Mouse (Mus musculus) megakaryocyte, adult 5-6 weeks (primary cell): ENCODE results near the gene Mroh7. TPM values are rescaled to one million over a fixed set of nuclear protein-coding genes. Genes with fewer than 3 reads are reported as not detected.
A peak's percentile ranks its signal among the peaks of the same experiment; 100 is the strongest.

Experiments used
- ATAC-seq: 2 replicates; pipeline ENCODE4 v1.8.0; 2016; ENCODE audit warnings: mild to moderate bottlenecking, inconsistent platforms; ENCODE audit not compliant: poor library complexity, severe bottlenecking
- total RNA-seq, 2 experiments: library from RNA; stranded (forward) in 1 of 2; stranded (reverse) in 1 of 2; fragments of 153-499, 151-499 nt in 1 of 2; fragments of 221-1000, 200-1000 nt in 1 of 2; gene quantifications; 2 replicates each; pipeline versions ENCODE4 v1.2.3 to v1.2.4; 2015 to 2017

Gene Mroh7
- total RNA-seq, 2 experiments from 2014 or later: 0.13 TPM; not detected in 1

DNA sequence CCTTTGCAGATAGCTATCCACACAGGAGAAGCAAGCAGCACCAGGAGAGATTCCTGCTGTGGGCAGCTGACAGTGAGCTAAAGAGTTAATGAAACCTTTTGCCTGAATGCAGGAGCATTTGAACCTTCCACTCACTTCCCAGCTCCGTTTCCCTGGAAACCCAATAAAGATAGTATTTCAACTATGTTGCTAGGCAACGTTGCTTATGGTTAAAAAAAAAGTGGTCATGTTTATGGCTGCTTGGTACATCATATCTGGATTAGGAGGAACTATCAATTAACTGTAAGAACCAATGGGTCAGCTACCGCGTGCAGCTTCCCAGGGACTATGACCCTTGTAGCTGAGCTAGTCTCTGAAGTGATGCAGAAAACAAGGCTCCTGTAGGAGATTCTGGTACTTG lies 29.9 kb downstream of the Mroh7 start:
- no peak for ATAC-seq

DNA sequence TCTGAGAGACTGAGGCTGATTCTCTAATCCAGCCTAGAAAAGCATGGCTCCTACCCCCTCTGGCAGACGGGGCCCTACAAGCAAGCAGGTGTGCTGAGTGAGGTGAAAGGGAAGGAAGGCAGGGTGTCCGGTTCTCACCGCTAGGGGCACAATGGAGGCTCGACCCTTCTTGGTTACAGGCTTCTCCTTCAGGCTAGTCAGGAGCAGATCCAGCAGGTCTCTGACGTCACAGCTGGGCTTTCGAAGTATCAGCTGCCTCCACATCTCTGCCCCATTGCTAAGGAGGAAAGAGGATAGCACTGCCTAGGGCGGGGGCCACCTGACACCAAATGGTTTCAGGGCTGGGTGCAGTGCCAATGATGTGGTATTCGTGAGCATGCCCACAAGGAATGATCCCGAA lies 30.7 kb downstream of the Mroh7 start:
- ATAC-seq: peak; percentile 45; the same call in 1 of the 2 replicates

DNA sequence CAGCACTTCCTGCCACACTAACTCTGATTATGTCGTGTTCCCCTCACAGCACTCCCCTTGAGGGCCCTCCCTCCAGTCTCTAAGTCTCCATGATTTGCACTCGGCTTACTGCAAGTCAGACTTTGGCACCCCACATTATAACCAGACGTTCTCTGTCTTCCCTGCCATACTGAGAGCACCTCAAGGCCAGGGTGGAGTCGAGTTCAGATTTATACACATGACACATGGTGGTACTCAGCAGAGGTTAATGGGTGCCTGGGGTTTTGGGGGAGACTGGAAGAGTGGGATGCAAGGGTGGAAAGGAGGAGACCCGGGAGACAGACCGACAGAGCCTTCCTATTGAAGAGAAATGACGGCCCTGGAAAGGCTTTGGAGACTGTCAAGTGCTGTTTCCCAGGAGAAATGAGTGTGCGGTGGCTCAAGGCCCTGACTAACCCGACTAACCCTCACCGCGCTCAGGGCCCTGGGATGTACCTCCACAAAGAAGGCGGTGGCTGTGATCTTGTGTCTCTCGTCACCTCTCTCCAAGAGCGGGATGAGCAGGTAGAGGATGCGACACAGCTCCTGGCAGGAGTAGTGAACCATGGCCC lies 36.8 kb downstream of the Mroh7 start:
- ATAC-seq: no peak

DNA sequence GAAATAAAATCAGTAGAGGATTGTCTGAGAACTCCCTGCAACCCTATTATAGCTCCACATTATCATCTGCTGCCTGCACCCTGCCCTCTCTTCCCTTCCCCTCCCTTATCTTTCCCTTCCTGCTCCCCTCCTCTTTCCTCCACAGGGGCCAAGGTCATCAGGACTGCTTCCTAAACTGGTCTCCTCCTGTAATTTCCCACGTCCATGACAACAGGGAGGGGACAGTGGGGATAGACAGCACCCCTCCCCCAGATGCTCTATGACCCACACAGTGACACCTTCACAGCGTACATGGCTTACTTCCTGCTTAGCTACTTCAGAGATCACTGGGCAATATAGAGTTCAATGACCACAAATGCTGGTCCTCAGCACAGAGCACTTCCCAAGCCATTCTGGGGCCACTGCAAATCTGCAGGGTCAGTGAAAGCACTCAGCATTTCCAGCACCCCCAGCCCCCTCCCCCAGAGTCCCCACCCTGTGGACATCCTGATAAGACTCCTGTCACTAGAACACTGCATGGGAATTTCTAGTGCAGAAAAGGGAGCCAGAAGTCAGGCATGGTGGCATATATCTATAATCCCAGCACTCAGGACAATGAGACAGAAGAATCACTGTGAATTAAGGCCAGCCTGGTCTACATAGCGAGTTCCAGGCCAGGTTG lies 42.0 kb downstream of the Mroh7 start:
- ATAC-seq: no peak

DNA sequence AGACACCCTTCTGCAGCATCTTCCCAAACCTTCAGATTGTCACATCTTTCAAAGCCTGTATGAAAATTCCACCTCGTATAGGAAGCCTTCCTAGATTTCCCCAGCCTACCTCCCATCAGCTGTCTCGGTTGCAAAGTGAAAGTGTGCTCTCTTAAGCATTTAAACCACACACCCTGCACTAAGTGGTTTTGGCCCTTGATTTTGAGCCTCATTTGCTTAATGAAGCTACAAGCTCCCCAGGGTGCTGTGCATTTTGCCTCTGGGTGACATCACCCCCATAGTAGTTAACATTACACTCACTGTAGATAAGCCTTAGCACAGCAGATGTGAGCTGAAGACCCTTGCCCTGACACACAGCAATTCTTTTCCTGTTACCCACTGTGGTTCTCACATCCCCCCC lies 49.8 kb downstream of the Mroh7 start:
- ATAC-seq: no peak

DNA sequence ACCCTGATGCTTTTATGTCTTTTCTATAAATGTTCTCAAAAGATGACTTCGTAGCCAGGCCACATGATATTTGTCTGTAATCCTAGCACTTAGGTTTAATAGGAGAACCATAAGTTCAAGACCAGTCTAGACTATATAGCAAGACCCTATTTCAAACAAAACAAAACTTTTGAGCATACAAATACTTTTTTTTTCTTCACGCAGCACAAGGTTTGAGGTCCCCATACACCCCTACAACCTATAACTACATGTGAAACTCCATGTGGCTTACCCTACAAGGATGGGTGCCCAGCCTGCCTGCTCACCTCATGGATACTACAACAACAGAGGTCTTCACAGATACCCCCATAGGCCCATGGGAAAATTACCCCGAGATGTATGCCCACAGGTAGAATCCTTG lies 51.6 kb downstream of the Mroh7 start:
- no peak for ATAC-seq

DNA sequence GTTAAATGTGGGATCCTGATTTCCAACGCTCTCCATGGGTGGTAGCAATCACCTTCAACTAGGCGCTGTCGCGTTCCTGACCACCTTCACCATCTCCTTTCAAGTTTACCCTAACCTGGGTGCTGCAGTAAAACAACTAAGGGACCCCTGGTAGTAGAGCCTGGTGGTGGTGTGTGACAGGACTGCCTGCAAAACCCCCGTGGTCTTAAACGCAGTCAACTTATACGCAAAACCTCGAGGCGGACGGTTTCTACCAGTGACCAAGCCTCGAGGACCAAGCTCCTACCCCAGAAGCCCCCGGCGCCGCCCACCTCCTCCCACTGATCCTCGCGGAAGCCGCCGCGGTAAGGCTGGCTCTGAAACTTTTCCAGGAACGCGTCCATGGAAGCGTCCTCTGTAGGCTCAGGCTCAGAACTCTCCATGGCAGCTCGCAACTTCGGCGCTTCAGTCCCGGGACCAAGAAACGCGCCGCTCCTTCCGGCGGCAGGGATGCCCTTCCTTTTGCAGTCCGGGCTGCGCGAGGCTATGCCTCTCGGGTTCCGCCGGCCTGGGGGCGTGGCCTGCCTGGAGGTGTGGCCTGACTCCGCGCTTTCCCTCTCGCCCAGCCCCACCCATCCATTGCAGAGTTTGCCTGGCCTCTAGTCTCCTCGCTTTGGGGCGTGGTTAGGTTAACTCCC lies 52.1 kb downstream of the Mroh7 start, which contains the start of gene Ttc4:
Ttc4 (minus strand) TSS at position 503 of the 677 bp plus-strand sequence.
- peak; percentile 99 for ATAC-seq

DNA sequence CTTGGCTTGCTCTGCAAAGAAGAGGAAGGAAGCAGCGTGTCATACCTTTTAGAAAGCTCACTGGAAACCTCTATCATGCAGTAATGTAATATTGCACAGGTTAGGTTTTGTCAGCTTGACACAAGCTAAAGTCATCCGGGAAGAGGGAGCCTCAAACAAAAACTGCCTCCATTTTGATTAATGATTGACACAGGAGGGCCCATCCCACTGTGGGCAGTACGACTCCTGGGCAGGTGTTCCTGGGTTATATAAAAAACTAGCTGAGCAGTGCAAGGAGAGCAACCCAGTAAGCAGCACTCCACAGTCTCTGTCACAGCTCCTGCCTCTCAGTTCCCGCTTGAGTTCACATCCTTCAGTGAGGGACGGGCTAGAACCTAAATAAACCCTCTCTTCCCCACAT lies 54.0 kb downstream of the Mroh7 start:
- no peak for ATAC-seq

DNA sequence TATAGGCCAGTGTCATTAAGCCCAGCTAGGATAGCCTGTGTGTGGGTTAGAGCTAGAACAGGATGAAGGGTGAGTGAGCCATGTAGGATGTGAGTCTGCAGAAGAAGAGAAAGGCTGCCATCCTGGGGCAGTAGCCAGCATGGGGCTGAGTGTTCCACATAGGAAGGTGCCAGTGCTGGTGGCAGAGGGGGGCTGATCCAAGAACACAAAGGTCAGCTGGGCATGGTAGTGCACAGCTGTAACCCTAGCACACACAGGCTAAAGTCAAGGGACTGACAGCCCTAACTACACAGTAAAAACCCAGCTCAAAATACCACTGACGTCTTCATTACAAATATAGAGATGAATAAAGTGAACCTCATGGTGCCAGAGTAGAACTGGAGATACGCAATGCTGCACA lies 64.2 kb downstream of the Mroh7 start:
- no peak for ATAC-seq

DNA sequence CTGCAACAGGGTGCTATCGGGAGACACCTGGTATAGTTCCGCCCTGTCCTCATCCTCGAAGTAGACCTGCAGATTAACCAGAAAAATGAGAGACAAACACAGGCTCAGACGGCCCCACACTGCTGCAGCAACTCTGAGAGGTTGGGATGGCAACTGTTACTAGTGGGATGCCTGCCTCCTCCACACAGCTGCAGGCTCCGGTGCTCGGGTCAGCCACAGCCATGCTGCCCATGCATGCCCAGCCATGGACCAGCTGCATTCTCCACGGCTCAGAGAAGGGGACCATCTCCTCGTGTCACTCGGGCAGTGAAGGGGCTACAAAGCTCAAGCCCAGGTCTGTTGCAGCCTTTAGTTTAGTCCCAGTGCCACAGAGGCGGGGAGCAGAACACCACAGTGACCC lies 65.1 kb downstream of the Mroh7 start:
- no peak for ATAC-seq

DNA sequence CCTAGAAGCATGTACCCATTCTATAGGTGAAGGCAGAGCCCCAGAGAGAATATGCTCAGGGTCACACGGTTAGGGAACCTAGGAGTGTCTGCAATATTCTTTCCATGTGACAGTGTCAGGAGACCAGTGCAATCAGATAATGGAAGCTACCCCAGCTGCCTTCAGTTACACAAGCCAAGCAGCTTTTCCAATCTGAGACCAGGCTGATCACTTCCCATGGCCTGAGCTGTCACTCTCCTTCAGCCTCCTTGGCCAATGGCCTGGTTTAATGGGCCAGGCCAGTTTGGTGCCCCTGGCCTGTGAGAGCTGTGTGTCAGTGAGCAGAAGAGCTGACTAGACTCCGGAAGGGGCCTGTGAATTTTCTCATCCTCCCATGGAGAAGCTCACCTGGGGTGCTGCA lies 65.5 kb downstream of the Mroh7 start:
- no peak for ATAC-seq

DNA sequence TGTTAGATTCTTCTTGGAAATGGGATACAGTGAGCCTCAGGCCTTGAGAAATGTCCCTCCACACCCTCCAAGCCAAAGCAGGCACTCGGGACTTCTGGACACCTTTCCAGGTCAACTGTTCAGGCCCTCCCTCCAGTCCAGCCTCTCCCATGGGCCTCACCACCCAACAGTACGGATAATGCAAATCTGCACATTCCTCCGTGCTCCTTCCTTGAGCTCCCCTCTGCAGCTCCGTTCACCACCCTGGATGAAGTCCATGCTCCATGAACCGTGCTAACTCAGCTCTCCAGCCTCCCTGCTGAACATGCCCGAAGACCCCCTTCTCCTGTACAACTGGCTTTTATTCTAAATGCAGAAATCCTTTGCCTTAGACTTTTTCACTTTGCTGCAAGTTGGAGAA lies 66.0 kb downstream of the Mroh7 start:
- ATAC-seq: no peak

DNA sequence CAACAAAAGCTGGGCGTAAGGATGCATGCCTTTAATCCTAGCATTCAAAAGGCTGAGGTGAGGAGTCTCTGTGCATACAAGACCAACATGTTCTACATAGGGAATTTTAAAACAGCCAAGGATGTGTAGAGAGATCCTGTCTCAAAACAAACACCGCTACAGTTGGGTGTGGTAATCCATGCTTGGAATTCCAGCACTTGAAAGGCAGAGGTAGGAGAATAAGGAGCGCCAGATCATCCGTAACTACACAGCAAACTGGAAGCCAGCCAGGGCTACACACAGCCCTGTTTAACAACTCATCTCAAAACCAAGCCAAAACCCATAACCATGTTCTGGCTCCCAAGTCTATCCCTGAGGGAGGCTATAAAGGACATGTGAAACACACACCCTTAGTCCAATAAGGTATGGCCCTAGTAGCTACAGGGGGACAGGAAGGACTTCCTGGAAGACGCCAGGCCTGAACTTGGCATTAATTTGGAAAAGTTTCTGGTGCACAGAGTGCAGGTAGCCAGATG lies 66.7 kb downstream of the Mroh7 start:
- ATAC-seq: no peak

DNA sequence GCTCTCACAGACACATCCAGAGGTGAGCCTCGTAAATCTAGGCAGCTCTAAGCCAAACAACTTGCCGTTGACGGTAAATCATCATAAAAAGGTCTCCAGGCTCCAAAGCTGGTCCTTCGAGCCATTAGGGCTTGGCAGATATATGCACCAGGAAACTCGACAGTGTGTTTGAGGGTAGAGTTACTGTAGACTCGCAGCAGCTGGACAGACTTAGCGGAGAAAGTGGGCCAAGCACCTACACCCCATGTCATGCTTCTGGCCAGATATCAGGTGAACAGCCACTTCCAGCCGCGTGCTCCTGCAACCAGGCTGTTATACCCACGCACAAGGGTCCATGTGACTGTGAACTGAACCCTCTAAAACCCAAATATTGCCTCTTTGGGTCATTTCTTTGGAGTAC lies 75.0 kb downstream of the Mroh7 start:
- no peak for ATAC-seq

DNA sequence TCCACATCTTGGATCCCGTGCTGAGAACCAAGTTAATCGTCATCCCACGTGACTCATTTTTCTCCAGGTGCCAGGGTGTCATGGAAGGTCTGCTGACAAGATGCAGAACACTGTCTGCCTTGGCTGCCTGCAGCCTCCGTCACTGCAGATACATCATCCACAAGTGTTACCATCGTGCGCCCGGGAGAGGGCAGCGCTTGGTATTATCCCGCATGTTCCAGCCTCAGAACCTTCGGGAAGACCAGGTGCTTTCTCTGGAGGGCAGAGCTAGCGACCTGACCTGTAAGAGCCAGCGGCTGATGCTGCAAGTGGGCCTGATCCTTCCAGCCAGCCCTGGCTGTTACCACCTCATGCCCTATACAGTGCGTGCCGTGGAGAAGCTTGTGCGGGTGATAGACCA lies 77.7 kb downstream of the Mroh7 start:
- no peak for ATAC-seq

DNA sequence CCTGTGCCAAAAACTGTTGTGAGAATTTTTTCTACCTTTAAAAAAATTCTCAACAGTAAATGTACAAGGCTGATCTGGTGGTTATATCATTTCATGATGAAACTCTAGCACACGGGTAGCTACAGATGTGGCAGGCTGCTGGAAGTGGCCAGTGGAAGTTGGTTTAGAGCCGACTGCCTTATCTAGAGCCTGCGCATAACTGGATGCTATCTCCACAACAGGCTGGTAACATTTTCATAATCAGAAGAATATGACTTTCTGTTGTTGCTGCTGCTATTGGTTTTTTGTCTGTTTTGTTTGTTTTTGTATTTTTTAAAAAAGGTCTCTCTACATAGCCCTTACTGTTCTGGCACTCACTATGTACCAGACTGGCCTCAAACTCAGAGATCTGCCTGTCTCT lies 78.2 kb downstream of the Mroh7 start:
- no peak for ATAC-seq

DNA sequence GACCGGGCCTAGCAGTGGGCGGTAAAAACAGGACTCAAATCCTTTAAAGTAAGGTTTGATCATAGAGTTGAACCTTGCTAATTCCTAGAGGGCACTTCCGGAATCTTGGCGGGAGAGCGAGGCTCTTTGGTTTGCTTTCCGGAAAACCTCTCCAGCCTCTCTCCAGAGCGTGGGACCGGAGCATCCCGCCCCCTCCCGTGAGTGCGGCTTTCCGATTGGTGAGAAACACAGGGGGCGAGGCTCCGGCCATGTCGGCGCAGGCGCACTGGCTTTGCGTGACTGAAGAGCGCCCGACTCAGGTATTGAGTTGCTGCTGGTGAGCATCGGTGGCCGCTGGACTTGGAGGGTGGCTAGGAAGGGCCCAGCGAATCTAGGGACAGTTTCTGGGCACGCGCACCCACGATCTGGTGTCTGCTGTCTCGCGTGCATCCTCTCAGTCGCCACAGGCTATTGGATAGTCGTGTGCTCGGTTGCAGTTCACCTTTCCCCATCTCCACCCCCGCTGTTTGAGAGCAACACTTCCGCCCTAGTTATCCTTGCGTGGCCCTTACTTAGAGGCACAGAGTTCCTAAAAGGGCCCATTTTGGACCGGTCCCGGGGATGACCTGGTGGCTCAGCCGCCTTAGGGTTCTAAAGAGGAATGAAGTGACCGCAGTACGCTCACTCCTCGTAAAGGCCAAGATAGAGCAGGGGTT lies 79.7 kb downstream of the Mroh7 start, which contains the start of gene Pars2:
Pars2 (plus strand) TSS at position 237 of the 695 bp plus-strand sequence.
- peak; percentile 99 for ATAC-seq

DNA sequence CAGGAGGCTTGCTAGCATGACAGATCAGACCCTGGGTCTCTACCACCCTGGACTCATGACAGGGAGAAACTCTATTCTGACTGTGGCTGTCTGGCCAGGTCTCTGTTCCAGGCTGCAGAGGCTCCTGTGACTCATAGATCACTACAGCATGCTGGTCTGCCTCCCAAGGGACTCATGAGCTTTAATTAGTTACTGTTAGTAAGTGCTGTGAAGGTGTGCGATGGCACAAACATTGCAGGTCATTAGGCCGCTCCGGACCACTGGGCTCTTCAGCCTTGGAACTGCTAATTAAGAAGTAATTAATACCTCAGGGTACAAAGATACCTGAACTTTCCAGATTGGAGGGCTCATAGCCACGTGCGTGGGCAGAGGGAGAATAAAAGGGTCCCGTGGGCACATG lies 83.6 kb downstream of the Mroh7 start:
- no peak for ATAC-seq

DNA sequence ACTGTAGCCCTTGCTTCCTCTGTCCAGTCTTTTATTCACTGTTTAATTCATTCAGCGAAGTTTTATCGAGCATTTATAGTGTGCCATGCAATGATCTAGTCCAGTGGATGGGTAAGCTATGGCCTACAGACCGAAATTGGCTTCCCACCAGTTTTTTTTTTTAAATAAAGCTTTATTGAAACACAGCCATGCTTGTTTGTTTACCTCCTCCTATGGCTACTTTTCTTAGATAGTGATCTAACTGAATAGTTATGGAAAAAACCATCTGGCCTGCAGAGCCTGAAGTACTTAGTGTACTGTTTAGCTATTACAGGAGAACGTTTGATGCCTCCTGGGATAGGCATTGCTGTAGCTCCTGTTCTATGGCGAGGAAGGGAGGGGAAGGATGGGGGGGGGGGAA lies 84.9 kb downstream of the Mroh7 start:
- ATAC-seq: no peak

DNA sequence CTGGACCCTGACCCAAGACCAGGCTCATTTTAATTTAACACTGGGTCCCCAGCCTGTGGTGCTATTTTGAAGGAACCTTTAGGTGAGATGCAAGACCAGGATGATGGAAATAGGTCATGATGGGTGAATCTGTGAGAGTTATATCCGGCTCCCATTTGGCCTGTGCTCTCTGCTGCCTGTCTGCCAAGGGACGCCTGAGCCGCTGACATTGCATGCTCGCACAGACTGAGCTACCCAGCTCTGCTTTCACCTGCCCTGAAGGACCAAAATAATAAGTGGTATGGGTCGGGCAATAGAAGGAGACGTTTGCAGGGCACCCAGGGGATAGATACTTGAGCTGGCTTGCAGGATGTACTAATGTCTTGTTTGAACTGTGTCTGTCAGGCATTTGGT lies 86.5 kb downstream of the Mroh7 start:
- ATAC-seq: no peak

DNA sequence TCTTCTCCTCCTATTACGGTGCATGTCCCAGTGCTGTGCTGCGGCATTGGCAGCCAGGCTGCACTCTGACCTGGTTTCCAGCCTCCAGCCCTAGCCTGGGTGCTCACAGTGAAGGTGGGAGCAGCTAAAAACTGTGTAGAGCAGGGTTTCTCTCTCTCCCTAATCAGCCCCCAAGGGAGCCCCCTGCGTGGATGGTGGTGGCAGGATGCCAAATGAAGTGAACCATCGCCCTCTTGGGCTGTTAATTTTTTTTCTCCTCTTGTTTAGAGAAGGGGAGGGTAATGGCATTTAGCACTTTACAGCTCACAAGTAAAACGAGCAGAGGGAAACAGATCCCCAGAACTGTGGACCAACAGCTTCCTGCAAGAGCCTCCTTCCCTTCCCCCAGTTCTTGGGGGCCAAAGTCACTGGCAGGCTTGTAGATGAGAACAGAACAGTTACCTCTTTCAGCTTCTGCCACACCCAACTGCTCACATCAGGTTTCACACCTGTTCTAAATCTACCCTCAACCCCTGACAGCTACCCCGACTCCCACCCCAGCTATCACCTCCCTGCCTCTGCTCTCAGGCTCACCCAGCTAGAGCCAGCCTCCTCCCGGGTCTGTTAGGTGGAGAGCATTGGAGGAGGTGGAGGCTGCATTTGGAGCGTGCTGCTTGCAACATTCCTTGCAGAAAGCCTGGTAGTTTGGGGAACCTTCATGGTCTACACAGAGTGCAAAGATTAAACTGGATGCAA lies 87.1 kb downstream of the Mroh7 start:
- no peak for ATAC-seq
